Mouse (Mus musculus) intestine, embryonic 14.5 days (tissue): ENCODE data around the gene Tedc2. TPM values are rescaled to one million over a fixed set of nuclear protein-coding genes. Genes with fewer than 3 reads are reported as not detected.

Experiments
- ATAC-seq: fragments of 200-750 bp; cut with Nextera tagmentation; replicated peaks from 2 replicates; pipeline ENCODE4 v1.8.0; 2017; ENCODE audit warnings: low read depth, moderate number of reproducible peaks, moderate TSS enrichment, moderate library complexity; ENCODE audit not compliant: low FRiP score, low TSS enrichment
- DNase-seq: peaks from one replicate; pipeline ENCODE4 v3.0.0-alpha.2; 2018; ENCODE audit warnings: low spot score
- H3K27ac ChIP-seq: fragments of 300-500 bp; sonication (generic); 2 replicates; pipeline ENCODE4 v1.5.1; 2014; ENCODE audit warnings: low read depth, mild to moderate bottlenecking, control low read depth
- H3K27me3 ChIP-seq: fragments of 300-500 bp; sonication (generic); replicated peaks from 2 replicates; pipeline ENCODE4 v1.6.1; 2014; ENCODE audit warnings: low read length, control low read depth; ENCODE audit not compliant: control insufficient read depth, insufficient read depth
- H3K36me3 ChIP-seq: fragments of 300-500 bp; sonication (generic); 2 replicates; pipeline ENCODE4 v1.6.1; 2014; ENCODE audit warnings: low read length, control low read depth; ENCODE audit not compliant: control insufficient read depth, insufficient read depth
- H3K4me1 ChIP-seq: fragments of 300-500 bp; sonication (generic); replicated peaks from 2 replicates; pipeline ENCODE4 v1.6.1; 2014; ENCODE audit warnings: low read length, control low read depth, mixed read lengths; ENCODE audit not compliant: control insufficient read depth, insufficient read depth
- H3K4me2 ChIP-seq: fragments of 300-500 bp; sonication (generic); 2 replicates; pipeline ENCODE4 v1.6.1; 2014; ENCODE audit warnings: low read length
- H3K4me3 ChIP-seq: fragments of 300-500 bp; sonication (generic); 2 replicates; pipeline ENCODE4 v1.5.1; 2014; ENCODE audit warnings: low read depth, low read length, control low read depth, mixed read lengths
- H3K9ac ChIP-seq: fragments of 300-500 bp; sonication (generic); 2 replicates; pipeline ENCODE4 v1.6.1; 2014; ENCODE audit warnings: mild to moderate bottlenecking, low read length
- H3K9me3 ChIP-seq: fragments of 300-500 bp; sonication (generic); 2 replicates; pipeline ENCODE4 v1.6.1; 2016; ENCODE audit warnings: low read length, control low read depth; ENCODE audit not compliant: control insufficient read depth
- WGBS: fragments of 180-500 bp; shearing (Covaris S2); extraction: QIAGEN DNeasy Blood & Tissue Kit; methylation state at CpG from one replicate; pipeline ENCODE4 v1.1.7; 2014; 5-methylcytosine and 5-hydroxymethylcytosine counted together
- polyA plus RNA-seq: library from polyadenylated mRNA; unstranded; fragments of >200 nt; fragmentation: Nextera tagmentation; extraction: Ambion mirVana; gene quantifications from 2 replicates; pipeline ENCODE4 v1.2.1, GENCODE M21; 2014

Gene Tedc2
- polyA plus RNA-seq, 1 experiment from 2014 or later: 13.5 TPM

- Histone ChIP-seq H3K4me2 (no peak overlapping the region), H3K36me3 (0 out of 2 replicates have a peak, but pooled peaks cover 3% of the 10 kb centered on the region), H3K4me3 (no peak overlapping the region), H3K9me3 (no peaks in the 10 kb centered on the region), H3K27ac (no peak overlapping the region), H3K9ac (no peak overlapping the region), H3K27me3 (no peaks in the 10 kb centered on the region), H3K4me1 (no peaks in the 10 kb centered on the region)
- ATAC-seq: no peak
- 81% methylated on average over 5 of the region's 5 CpGs for WGBS
- no peak for DNase-seq
Measured at GRCm38 (mm10) chr17:24193769-24194168, 26.9 kb downstream of the Tedc2 start.

GRCm38 (mm10) chr17:24193268-24193667, 27.4 kb downstream of the Tedc2 start:
- DNase-seq (no peak), ATAC-seq (no peak)
- Histone ChIP-seq H3K9me3 (no peaks in the 10 kb centered on the region), H3K9ac (no peak overlapping the region), H3K4me1 (no peaks in the 10 kb centered on the region), H3K36me3 (0 out of 2 replicates have a peak, but pooled peaks cover 3% of the 10 kb centered on the region), H3K4me3 (no peak overlapping the region), H3K4me2 (no peak overlapping the region), H3K27ac (no peak overlapping the region), H3K27me3 (no peaks in the 10 kb centered on the region)
- 86% methylated on average over 8 of the region's 8 CpGs for WGBS

- 0 out of 2 replicates have a peak, but pooled peaks cover 3% of the 10 kb centered on the region for H3K36me3 ChIP-seq
- no peaks in the 10 kb centered on the region for H3K27me3 ChIP-seq
- H3K9me3 ChIP-seq: no peaks in the 10 kb centered on the region
- H3K27ac ChIP-seq: no peak overlapping the region
- H3K4me1 ChIP-seq: no peaks in the 10 kb centered on the region
- DNase-seq: no peak
- H3K4me3 ChIP-seq: no peak overlapping the region
- no peak overlapping the region for H3K9ac ChIP-seq
- no peak for ATAC-seq
- no peak overlapping the region for H3K4me2 ChIP-seq
- WGBS: 77% methylated on average over 8 of the region's 8 CpGs
Measured at GRCm38 (mm10) chr17:24192848-24193247, 27.8 kb downstream of the Tedc2 start.

GRCm38 (mm10) chr17:24191481-24191880, 29.2 kb downstream of the Tedc2 start:
- Histone ChIP-seq H3K27me3 (no peaks in the 10 kb centered on the region), H3K9me3 (no peaks in the 10 kb centered on the region), H3K4me2 (no peak overlapping the region), H3K9ac (no peak overlapping the region), H3K4me3 (no peak overlapping the region), H3K4me1 (no peaks in the 10 kb centered on the region), H3K27ac (no peak overlapping the region), H3K36me3 (0 out of 2 replicates have a peak, but pooled peaks cover 3% of the 10 kb centered on the region)
- WGBS: 85% methylated on average over 4 of the region's 4 CpGs
- no peak for DNase-seq
- ATAC-seq: no peak

- H3K4me1 ChIP-seq: no peaks in the 10 kb centered on the region
- DNase-seq (no peak), ATAC-seq (no peak)
- no peaks in the 10 kb centered on the region for H3K9me3 ChIP-seq
- no peak overlapping the region for H3K4me3 ChIP-seq
- WGBS: 87% methylated on average over 2 of the region's 2 CpGs
- no peak overlapping the region for H3K4me2 ChIP-seq
- no peaks in the 10 kb centered on the region for H3K27me3 ChIP-seq
- H3K36me3 ChIP-seq: 0 out of 2 replicates have a peak, but pooled peaks cover 3% of the 10 kb centered on the region
- H3K9ac ChIP-seq: no peak overlapping the region
- H3K27ac ChIP-seq: no peak overlapping the region
Measured at GRCm38 (mm10) chr17:24190934-24191333, 29.7 kb downstream of the Tedc2 start.

GRCm38 (mm10) chr17:24174259-24174658, 46.4 kb downstream of the Tedc2 start:
- peaks cover 4% of the 10 kb centered on the region; the same call in 1 of the 2 replicates for H3K4me1 ChIP-seq
- no peaks in the 10 kb centered on the region for H3K27me3 ChIP-seq
- no peak overlapping the region for H3K4me3 ChIP-seq
- DNase-seq (no peak), ATAC-seq (no peak)
- H3K9ac ChIP-seq: no peak overlapping the region
- no peaks in the 10 kb centered on the region for H3K36me3 ChIP-seq
- WGBS: 73% methylated on average over 3 of the region's 3 CpGs
- no peaks in the 10 kb centered on the region for H3K9me3 ChIP-seq
- no peak overlapping the region for H3K4me2 ChIP-seq
- H3K27ac ChIP-seq: no peak overlapping the region

- Histone ChIP-seq H3K4me2 (no peak overlapping the region), H3K9me3 (no peaks in the 10 kb centered on the region), H3K27ac (no peak overlapping the region), H3K9ac (no peak overlapping the region), H3K36me3 (no peaks in the 10 kb centered on the region), H3K4me1 (peaks cover 5% of the 10 kb centered on the region), H3K4me3 (no peak overlapping the region), H3K27me3 (no peaks in the 10 kb centered on the region)
- ATAC-seq: no peak
- peak; percentile 72 for DNase-seq
- 5% methylated on average over 3 of the region's 3 CpGs for WGBS
Measured at GRCm38 (mm10) chr17:24173423-24173822, 47.2 kb downstream of the Tedc2 start.

GRCm38 (mm10) chr17:24171738-24172137, 48.9 kb downstream of the Tedc2 start:
- no peak overlapping the region for H3K9ac ChIP-seq
- ATAC-seq: no peak
- WGBS: 86% methylated on average over 4 of the region's 4 CpGs

GRCm38 (mm10) chr17:24170729-24171128, 49.9 kb downstream of the Tedc2 start:
- Histone ChIP-seq H3K4me1 (peaks cover 13% of the 10 kb centered on the region), H3K27ac (no peak overlapping the region), H3K9me3 (no peaks in the 10 kb centered on the region), H3K4me2 (no peak overlapping the region), H3K36me3 (peaks cover 18% of the 10 kb centered on the region), H3K4me3 (no peak overlapping the region), H3K27me3 (no peaks in the 10 kb centered on the region), H3K9ac (no peak overlapping the region)
- ATAC-seq (no peak), DNase-seq (no peak)
- 78% methylated on average over 5 of the region's 5 CpGs for WGBS

More at GRCm38 (mm10) chr17:24171738-24172137, 48.9 kb downstream of the Tedc2 start:
- H3K4me1 ChIP-seq: peaks cover 13% of the 10 kb centered on the region
- peaks cover 11% of the 10 kb centered on the region for H3K36me3 ChIP-seq
- DNase-seq: no peak
- H3K4me3 ChIP-seq: no peak overlapping the region
- H3K9me3 ChIP-seq: no peaks in the 10 kb centered on the region
- no peak overlapping the region for H3K27ac ChIP-seq
- H3K27me3 ChIP-seq: no peaks in the 10 kb centered on the region
- H3K4me2 ChIP-seq: no peak overlapping the region
